Mouse (Mus musculus) heart, adult 9 months (tissue): ENCODE measurements at regions not wholly inside any gene's neighbourhood (a gene's known extent, or its start where the extent isn't known, plus 50 kb on each side); places are given as distances from the start of the nearest gene placed in this dataset.

Experiments
- DNase-seq, 2 experiments: peaks; one replicate each; pipeline ENCODE4 v3.0.0; 2022; ENCODE audit warnings: low spot score in 2 of 2

DNA sequence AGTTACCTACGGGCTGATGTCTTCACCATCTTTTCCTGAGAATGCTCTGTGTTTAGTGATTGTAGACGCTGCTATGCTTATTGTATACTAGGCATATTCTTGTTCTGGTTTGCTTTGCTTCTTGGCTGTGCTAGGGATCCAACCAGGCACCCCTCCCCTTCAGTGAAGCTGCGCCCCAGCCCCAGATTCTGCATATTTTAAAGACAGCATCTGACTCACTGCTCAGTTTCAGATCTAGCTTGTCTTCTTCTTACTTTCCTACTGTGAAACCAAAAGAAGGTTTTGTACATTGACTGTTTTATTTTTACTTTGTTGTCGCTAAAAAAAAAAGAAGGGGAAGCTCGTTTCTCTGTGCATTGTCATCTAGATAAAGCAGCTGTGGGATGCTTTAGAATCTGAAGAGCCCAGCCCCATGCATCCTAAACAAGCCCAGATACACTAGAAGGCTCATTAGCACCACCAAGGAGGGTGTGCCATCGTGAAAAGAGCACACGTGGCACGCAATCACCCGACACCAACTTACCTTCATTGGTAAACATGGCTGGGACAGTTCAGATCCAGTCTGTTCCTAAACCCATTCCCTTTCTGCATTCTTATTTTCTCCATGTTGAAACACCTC, 83.7 kb upstream of the Phyhipl start:
- no peak for DNase-seq

- no peak for DNase-seq
These were observed 82.9 kb upstream of the Phyhipl start for GRCm38 (mm10) chr10:70738686-70739085.

- DNase-seq, result no peak
These were observed 78.2 kb upstream of the Phyhipl start for GRCm38 (mm10) chr10:70733956-70734355.

GRCm38 (mm10) chr10:70733478-70733877, 77.7 kb upstream of the Phyhipl start:
- no peak for DNase-seq

DNA sequence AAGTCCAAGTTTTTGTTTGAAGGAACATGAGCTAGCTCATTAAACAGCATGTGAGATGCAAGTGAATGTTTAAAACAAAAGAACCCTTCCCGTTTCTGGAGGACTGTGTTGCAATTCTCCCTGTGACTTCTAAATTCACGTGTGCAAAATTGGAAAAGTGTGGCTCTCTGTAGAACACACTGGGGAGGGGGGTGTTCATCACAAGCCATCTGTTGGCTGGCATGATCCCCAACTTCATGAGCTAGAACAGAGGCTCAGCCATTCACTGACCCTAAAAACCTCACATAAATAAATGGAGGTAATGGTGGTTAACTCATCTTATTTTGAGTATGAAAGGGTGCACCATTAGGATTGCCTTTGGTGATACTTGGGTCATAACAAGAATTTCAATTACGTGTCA, 69.3 kb upstream of the Phyhipl start:
- no peak for DNase-seq

DNA sequence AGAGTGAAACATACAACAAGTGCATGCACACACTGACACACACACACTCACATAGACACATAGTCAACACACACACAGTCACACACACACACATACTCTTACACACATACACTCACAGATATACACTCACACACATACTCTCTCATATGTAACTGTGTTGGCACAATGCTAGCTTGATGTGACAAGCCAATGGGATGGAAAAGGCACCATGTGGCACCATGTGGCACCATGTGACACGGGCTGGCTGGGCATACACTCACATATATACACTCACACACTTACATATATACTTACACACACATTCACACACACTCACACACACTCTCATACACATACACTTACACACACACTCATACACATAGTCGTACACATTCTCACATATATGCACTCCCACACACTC, 67.0 kb upstream of the Phyhipl start:
- no peak for DNase-seq

DNA sequence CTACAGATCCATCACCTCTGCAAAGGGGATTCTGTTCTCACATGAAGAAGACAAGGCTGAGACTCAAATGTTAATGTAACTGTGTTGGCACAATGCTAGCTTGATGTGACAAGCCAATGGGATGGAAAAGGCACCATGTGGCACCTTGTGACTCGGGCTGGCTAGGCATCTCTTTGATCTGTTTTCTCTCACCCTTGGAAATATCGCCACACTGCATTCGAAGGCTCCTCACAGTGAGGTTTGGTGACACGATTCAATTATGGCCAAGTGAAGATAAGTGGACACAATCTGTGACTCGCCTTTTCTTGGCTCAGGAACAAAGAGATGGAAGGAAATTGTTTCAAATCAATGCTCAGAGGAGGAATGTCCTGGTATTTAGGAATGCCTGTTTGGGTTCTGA, 66.6 kb upstream of the Phyhipl start:
- DNase-seq, result no peak

DNA sequence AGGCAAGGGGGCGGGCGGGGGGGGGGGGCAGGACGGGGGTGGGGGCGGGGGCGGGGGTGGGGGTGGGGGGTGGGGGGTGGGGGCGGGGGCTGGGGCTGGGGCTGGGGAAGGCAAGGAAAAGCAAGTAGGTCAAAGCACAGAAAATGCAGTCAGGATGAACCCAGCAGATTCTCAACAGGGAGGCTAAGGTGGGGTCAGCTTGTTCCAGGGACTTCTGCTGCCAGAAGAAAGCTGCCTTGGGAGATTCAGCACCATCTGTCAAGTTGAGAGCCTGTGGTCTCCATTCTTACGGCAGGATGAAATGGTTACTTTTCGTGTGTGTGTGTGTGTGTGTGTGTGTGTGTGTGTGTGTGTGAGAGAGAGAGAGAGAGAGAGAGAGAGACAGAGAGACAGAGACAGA, 61.7 kb upstream of the Phyhipl start:
- DNase-seq, result peak in 1 of 2 experiments; percentile 6

DNA sequence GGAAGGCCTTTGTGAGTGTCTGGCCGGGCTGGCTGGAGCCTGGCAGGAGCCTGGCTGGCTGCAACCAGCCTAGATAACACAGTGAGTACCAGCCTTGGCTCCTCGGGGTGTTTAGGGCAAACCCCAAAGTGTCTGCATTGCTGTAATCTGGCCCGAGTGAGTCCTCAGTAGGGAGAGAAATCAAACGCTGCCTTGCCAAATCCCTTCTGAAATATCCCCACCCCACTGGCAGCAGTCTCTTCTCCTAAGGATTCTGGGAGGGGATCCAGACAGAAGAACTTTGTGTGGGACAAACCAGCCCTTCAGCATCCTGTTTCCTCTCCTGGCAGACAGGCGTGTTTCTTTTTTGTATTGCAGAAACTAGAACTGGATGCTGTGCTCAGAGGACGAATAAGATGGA, 61.3 kb upstream of the Phyhipl start:
- peak; percentile 77 to 79 for DNase-seq

- no peak for DNase-seq
These were observed 57.5 kb upstream of the Phyhipl start for GRCm38 (mm10) chr10:70713306-70713705.

- DNase-seq, result no peak
These were observed 53.0 kb upstream of the Phyhipl start for GRCm38 (mm10) chr10:70708806-70709205.
